Mouse (Mus musculus): ENCODE data around the gene Slc39a9. TPM values are rescaled to one million over a fixed set of nuclear protein-coding genes. Genes with fewer than 3 reads are reported as not detected.

Gene Slc39a9
- 9.0 and 13.1 TPM in 2 replicates for polyA plus RNA-seq (2015; fragmentation: Nextera tagmentation; extraction: Ambion mirVana)

DNA sequence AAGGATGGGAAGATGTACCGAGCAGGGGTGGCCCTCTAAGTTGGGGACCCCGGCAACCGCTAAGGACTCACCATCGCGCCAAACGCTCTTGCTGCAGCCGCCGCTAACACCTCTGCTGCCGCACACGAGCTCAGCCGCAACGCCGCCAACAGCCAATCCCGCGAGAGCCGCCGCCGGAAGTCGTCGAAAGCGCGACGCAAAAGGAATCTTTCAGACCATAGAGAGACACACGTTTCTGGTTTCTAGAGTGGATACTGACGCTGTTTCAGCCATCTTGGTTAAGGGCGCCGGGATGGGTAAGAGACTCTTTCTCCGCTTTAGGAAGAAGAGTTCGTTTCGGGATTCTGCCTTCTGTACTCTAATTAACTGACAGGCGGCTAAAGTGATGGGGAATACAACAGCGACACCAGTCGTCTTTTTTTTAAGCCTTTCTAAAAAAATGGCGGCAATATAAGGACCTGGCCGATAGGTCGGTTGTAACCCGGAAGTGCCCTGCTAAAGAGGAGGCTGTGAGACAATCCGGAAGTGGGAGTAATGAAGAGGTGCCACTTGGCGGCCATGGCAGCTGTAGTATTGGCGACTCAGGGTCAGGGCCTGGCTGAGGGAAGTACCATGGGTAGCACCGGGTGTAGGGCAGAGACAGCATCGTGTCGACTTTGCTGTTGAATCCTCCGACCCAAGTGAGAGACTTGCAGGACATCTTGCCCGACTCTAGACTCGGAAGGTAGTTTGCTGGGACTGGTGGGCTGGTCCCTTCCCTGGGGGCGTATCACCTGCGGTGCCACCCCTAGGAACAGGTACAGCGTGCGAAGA lies at the start of gene Slc39a9, which contains the start of gene Erh:
TSS of gene Slc39a9 (plus strand) at position 191 of the 813 bp plus-strand sequence.
TSS of gene Erh (minus strand) at position 649 of the 813 bp plus-strand sequence.

GRCm38 (mm10) chr12:80692269-80692972 lies 48.7 kb downstream of the Slc39a9 start, which contains the start of gene Plekhd1:
Gene Plekhd1, plus strand, starts transcription at chr12:80692591.

Other genes starting within 250 kb of the Slc39a9 start
- gene Dcaf5, start 207.3 kb upstream of the Slc39a9 start, polyA plus RNA-seq (2015; fragmentation: Nextera tagmentation; extraction: Ambion mirVana), result 8.4 and 12.8 TPM in 2 replicates
- gene Exd2, start 180.8 kb upstream of the Slc39a9 start, polyA plus RNA-seq (2015; fragmentation: Nextera tagmentation; extraction: Ambion mirVana), result 13.7 and 13.8 TPM in 2 replicates
- 11.2 TPM in 2 replicates for gene Galnt16, start 125.6 kb upstream of the Slc39a9 start, polyA plus RNA-seq (2015; fragmentation: Nextera tagmentation; extraction: Ambion mirVana)
- gene Erh, start 458 bp downstream of the Slc39a9 start, polyA plus RNA-seq (2015; fragmentation: Nextera tagmentation; extraction: Ambion mirVana), result 129 and 132 TPM in 2 replicates
- 0.36 TPM in 1 of 2 replicates, not detected in the other for gene Plekhd1, start 48.7 kb downstream of the Slc39a9 start, polyA plus RNA-seq (2015; fragmentation: Nextera tagmentation; extraction: Ambion mirVana)
- 0.08 and 0.10 TPM in 2 replicates for gene Ccdc177, start 116.8 kb downstream of the Slc39a9 start, polyA plus RNA-seq (2015; fragmentation: Nextera tagmentation; extraction: Ambion mirVana)
- 11.4 and 14.0 TPM in 2 replicates for gene Susd6, start 146.6 kb downstream of the Slc39a9 start, polyA plus RNA-seq (2015; fragmentation: Nextera tagmentation; extraction: Ambion mirVana)

All from adrenal gland, postnatal 0 days (tissue).